Mouse (Mus musculus) brain, embryonic 14.5 days (tissue): ENCODE measurements around the gene C2cd2l.

Experiments
- CTCF ChIP-seq: fragments of 200-500 bp; IDR thresholded peaks from 2 replicates; pipeline ENCODE4 v1.5.1; 2012; ENCODE audit warnings: inconsistent platforms, mild to moderate bottlenecking, moderate library complexity, borderline replicate concordance; ENCODE audit not compliant: insufficient read depth, insufficient read length; ENCODE audit errors: extremely low read depth
- POLR2A ChIP-seq: fragments of 200-500 bp; IDR thresholded peaks from 2 replicates; pipeline ENCODE4 v1.6.1; 2012; ENCODE audit warnings: mild to moderate bottlenecking, inconsistent platforms, borderline replicate concordance; ENCODE audit not compliant: poor library complexity, insufficient read depth, insufficient read length, severe bottlenecking; ENCODE audit errors: extremely low read depth

- TF ChIP-seq CTCF, result no peak
- TF ChIP-seq POLR2A, result no peak
These were observed 15.4 kb upstream of the C2cd2l start for GRCm38 (mm10) chr9:44335331-44336092.
